Mouse (Mus musculus): ENCODE data around the gene Iqgap1.
A peak's percentile ranks its signal among the peaks of the same experiment; 100 is the strongest.

The Iqgap1 gene

GRCm38 (mm10) chr7:80843910-80844640 lies 18.3 kb upstream of the Iqgap1 start:
- no peak for DNase-seq (ENCODE audit: low read depth, low spot score)

- DNase-seq (ENCODE audit: low read depth, low spot score): no peak
Measured at GRCm38 (mm10) chr7:80843176-80843575, 17.4 kb upstream of the Iqgap1 start.

GRCm38 (mm10) chr7:80842132-80842531 lies 16.4 kb upstream of the Iqgap1 start:
- no peak for DNase-seq (ENCODE audit: low read depth, low spot score)

- no peak for DNase-seq (ENCODE audit: low read depth, low spot score)
Measured at GRCm38 (mm10) chr7:80840937-80841336, 15.2 kb upstream of the Iqgap1 start.

GRCm38 (mm10) chr7:80840241-80840640 lies 14.5 kb upstream of the Iqgap1 start:
- DNase-seq (ENCODE audit: low read depth, low spot score): no peak

- no peak for DNase-seq (ENCODE audit: low read depth, low spot score)
Measured at GRCm38 (mm10) chr7:80839755-80840154, 14.0 kb upstream of the Iqgap1 start.

- no peak for DNase-seq (ENCODE audit: low read depth, low spot score)
Measured at GRCm38 (mm10) chr7:80838247-80838646, 12.5 kb upstream of the Iqgap1 start.

- no peak for DNase-seq (ENCODE audit: low read depth, low spot score)
Measured at GRCm38 (mm10) chr7:80837736-80838135, 12.0 kb upstream of the Iqgap1 start.

- no peak for DNase-seq (ENCODE audit: low read depth, low spot score)
Measured at GRCm38 (mm10) chr7:80835984-80836652, 10.3 kb upstream of the Iqgap1 start.

- DNase-seq (ENCODE audit: low read depth, low spot score): no peak
Measured at GRCm38 (mm10) chr7:80833651-80834532, 8.1 kb upstream of the Iqgap1 start.

GRCm38 (mm10) chr7:80832996-80833650 lies 7.3 kb upstream of the Iqgap1 start:
- DNase-seq (ENCODE audit: low read depth, low spot score): peak; percentile 58

GRCm38 (mm10) chr7:80832191-80832590 lies 6.4 kb upstream of the Iqgap1 start:
- DNase-seq (ENCODE audit: low read depth, low spot score): no peak

- DNase-seq (ENCODE audit: low read depth, low spot score): no peak
Measured at GRCm38 (mm10) chr7:80830193-80830803, 4.5 kb upstream of the Iqgap1 start.

GRCm38 (mm10) chr7:80828146-80828860 lies 2.5 kb upstream of the Iqgap1 start:
- no peak for DNase-seq (ENCODE audit: low read depth, low spot score)

- no peak for DNase-seq (ENCODE audit: low read depth, low spot score)
Measured at GRCm38 (mm10) chr7:80823875-80824682, 1.7 kb downstream of the Iqgap1 start.

GRCm38 (mm10) chr7:80823267-80823666 lies 2.5 kb downstream of the Iqgap1 start:
- no peak for DNase-seq (ENCODE audit: low read depth, low spot score)

- DNase-seq (ENCODE audit: low read depth, low spot score): no peak
Measured at GRCm38 (mm10) chr7:80820838-80821237, 4.9 kb downstream of the Iqgap1 start.

- DNase-seq (ENCODE audit: low read depth, low spot score): no peak
Measured at GRCm38 (mm10) chr7:80816641-80817040, 9.1 kb downstream of the Iqgap1 start.

- DNase-seq (ENCODE audit: low read depth, low spot score): no peak
Measured at GRCm38 (mm10) chr7:80813397-80813796, 12.4 kb downstream of the Iqgap1 start.

GRCm38 (mm10) chr7:80806331-80806730 lies 19.4 kb downstream of the Iqgap1 start:
- DNase-seq (ENCODE audit: low read depth, low spot score): no peak

All from retina, postnatal 7 days (tissue).